Mouse (Mus musculus) urinary bladder, adult 2 months (tissue): ENCODE results near the gene Tmem145. TPM values are rescaled to one million over a fixed set of nuclear protein-coding genes. Genes with fewer than 3 reads are reported as not detected.

Experiments
- DNase-seq: peaks from one replicate; pipeline ENCODE4 v3.0.0; 2022; ENCODE audit warnings: low spot score
- polyA plus RNA-seq: library from polyadenylated mRNA; depleted of rRNA; stranded (reverse); fragments of >200 nt; gene quantifications from 2 replicates; pipeline ENCODE4 v1.2.3, GENCODE M21; 2012

Gene Tmem145
- polyA plus RNA-seq, 1 experiment = 0.11 TPM

- no peak for DNase-seq
Observed at GRCm38 (mm10) chr7:25293191-25293739, 12.6 kb upstream of the Tmem145 start.

GRCm38 (mm10) chr7:25294495-25294894, 11.4 kb upstream of the Tmem145 start:
- no peak for DNase-seq

GRCm38 (mm10) chr7:25294960-25295722, 10.8 kb upstream of the Tmem145 start:
- no peak for DNase-seq

GRCm38 (mm10) chr7:25296945-25297453, 8.9 kb upstream of the Tmem145 start:
- DNase-seq = peak; percentile 26

DNA sequence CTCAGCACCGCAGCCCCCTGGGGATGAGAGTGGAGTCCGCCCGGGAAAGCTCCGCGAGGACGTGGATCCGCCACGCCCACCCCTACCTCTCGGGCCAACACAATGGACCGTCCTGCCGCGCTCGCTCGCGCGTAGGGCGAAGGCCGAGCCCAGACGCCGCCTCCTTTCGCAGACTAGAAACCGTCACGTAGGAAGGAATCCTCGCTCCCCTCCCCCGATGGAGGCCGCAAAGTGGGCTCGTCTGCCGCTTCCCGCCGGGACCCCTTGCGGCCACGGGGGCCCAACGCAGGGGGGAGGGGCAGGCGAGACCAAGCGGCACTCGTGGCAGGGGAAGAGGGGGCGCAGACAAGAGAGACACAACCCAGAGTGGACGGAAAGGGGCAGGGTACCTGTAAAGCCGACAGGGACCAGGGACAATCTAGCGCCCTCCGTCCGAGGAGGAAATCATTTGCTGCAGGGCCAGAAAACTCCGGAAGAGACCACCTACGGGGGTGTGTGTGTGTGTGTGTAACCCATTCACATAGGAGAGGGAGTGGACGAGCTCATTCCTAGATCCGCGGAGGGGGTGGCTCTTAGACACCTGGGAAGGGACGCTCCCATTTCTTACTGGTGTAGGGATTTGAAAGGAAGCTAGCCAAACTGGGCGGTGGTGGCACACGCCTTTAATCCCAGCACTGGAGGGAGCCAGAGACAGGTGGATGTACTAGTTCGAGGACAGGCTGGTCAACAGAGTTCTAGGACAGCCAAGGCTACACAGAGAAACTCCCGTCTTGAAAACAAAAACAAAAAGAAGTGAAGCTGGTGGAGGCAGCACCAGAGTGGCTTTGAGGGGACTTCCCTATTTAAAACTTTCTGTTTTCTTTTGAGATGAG, 8.2 kb upstream of the Tmem145 start, which contains the start of gene Pafah1b3:
Gene Pafah1b3, minus strand, starts transcription at position 533 of the 872 bp plus-strand sequence.
- peak; percentile 56 for DNase-seq

DNA sequence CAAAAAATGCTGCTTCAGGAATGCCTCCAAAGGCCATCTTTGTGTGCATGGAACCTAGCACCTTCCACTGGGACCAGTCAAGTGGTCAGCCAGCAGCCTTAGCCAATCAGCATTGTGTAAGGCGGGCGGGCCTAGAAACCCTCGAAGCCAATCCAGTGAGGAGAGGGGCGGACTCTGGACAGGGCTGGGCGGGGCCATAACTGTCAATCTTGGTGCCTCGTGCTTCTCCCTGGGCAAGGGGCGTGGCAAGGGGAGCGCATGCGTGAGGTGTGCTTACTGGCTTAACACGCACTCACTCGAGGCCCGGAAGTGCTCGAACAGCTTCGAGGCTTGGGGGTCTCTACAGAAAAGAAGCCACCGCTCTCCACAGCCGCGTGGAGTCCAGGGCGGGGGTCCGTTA, 4.8 kb upstream of the Tmem145 start, which contains the start of gene Prr19:
Gene Prr19, plus strand, starts transcription at position 349 of the 400 bp plus-strand sequence.
- DNase-seq = no peak

- no peak for DNase-seq
Observed at GRCm38 (mm10) chr7:25303003-25303684, 2.8 kb upstream of the Tmem145 start.

GRCm38 (mm10) chr7:25303685-25304006, 2.3 kb upstream of the Tmem145 start:
- no peak for DNase-seq

DNA sequence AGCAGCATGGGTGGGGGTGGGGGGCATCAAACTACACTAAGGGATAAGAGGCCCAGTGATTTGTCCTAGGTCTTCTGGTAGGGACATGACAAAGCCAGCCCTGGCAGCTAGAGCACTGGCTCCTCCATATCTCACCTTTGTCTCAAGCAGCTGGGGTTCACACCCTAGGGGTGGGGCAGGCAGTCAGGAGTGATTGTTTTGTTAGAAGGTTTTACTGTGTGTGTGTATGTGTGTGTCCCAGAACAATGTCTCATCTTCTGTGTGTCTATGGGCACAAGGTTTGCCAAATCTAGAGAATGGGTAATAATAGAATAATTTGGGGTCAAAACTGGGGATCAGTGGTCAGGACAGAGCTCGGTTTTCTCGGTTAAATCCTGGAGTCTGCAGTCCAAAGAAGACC, 425 bp upstream of the Tmem145 start:
- no peak for DNase-seq

- DNase-seq = no peak
Observed at GRCm38 (mm10) chr7:25306614-25306996, 699 bp downstream of the Tmem145 start.

- DNase-seq = no peak
Observed at GRCm38 (mm10) chr7:25308702-25309318, 2.9 kb downstream of the Tmem145 start.

DNA sequence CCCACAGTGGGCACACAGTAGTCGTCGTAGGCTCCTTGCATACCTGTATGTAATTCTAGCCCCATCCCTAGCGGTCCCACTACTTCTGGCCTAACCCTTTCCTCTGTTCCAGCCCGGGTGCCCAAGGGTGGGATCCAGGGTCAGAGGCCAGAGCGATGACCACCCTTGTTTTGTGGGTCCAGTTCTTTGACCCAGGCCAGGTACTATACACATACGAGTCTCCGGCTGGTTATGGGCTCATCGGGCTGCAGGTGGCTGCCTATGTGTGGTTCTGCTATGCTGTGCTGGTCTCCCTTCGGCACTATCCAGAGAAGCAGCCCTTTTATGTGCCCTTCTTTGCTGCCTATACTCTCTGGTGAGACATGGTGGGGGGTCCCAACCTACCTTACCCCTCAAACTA, 3.5 kb downstream of the Tmem145 start:
- DNase-seq = no peak

- DNase-seq = no peak
Observed at GRCm38 (mm10) chr7:25311193-25311592, 5.3 kb downstream of the Tmem145 start.

- DNase-seq = no peak
Observed at GRCm38 (mm10) chr7:25313325-25313724, 7.4 kb downstream of the Tmem145 start.

DNA sequence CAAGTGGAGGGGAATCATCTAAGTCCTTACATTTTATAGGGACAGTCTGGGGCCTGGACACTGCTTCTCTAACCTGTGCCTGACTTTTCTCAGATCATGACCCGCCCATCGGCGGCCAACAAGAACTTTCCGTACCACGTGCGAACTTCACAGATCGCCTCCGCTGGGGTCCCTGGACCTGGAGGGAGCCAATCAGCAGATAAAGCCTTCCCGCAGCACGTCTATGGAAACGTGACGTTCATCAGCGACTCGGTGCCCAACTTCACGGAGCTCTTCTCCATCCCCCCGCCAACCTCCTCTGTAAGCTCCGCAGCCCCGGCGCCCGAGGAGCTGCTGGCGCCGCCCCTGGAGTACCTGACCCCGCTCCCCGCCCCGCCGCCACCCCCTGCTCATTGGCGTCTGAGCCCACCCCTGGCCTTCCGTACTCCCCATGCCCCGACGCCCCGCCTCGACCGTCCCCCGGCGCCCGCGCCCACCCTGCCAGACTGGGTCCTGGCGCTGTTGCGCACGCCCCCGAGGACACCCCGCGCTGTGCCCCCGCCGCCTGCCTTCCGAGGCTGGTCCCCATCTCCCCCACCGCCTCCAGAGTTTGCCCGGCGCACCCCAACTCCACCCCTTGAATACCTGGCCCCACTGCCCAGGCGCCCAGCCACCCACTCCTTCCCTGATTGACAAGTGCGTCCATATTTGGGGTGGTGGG, 8.8 kb downstream of the Tmem145 start:
- no peak for DNase-seq

DNA sequence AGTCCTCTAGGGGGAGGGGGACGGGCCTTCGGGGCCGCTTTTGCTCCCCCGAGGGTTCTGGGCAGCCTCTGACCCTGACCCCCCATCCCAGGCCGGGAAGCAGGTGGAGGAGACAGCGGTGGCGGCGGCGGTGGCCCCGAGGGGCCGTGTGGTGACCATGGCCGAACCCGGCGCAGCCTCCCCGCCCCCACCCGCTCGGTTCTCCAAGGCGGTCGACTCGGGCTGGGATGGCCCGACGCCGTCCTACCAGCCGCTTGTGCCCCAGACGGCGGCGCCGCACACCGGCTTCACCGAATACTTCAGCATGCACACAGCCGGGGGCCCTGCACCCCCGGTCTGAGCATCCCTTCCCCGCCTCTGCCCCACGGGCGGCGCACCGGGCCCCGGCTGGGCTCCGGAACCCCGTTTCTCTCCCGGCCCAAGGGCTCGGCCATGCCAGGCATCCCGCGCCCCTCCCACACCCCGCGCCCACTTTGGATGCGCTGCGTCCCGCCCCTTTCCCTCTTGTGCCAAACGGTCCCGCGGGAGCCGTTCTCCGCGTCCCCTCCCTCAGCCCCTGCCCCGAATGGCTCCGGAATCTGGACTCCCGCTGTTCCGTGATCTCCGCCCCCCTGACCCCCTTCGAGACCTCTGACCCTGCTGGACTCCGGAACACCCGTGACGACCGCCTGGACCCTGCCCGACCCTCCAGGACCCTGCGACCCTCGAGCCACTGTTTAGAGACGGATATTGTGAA, 9.6 kb downstream of the Tmem145 start:
- no peak for DNase-seq

GRCm38 (mm10) chr7:25316532-25317445, 10.9 kb downstream of the Tmem145 start, which contains the start of gene Megf8:
Gene Megf8, plus strand, starts transcription at chr7:25317164.
- peak; percentile 82 for DNase-seq

DNA sequence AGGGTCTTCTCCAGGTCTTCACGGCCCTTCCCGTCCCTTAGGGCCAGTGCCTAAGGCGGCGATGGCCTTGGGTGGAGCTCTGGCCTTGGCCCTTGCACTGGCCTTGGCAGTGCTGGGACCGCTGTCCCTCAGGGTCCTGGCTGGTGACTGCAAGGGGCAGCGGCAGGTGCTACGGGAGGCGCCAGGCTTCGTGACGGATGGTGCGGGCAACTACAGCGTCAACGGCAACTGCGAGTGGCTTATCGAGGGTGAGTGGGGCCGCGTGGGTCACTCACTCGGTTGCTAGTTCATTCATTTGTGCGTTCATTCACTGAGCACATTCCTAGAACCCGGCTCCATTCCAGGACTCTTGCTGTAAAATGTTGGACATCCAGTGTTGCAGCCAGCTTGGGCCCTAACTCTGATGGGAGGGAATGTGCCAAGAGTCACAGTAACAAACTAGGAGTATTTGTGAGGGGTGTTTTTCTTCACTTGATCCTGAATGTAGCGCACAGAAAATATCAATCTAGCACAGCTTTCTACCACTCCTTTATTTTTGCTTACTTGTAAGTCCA, 11.6 kb downstream of the Tmem145 start:
- no peak for DNase-seq
